Mouse (Mus musculus): ENCODE results near the gene 4930562C15Rik.

4930562C15Rik gene

GRCm38 (mm10) chr16:4890201-4890709 is 55.0 kb downstream of the 4930562C15Rik start:
- DNase-seq (ENCODE audit: low spot score in 2 of 2): no peak

GRCm38 (mm10) chr16:4892171-4892570 is 57.0 kb downstream of the 4930562C15Rik start:
- DNase-seq (ENCODE audit: low spot score in 2 of 2): no peak

- DNase-seq (ENCODE audit: low spot score in 2 of 2): no peak
Measured at GRCm38 (mm10) chr16:4894201-4894908, 59.1 kb downstream of the 4930562C15Rik start.

- no peak for DNase-seq (ENCODE audit: low spot score in 2 of 2)
Measured at GRCm38 (mm10) chr16:4896249-4897027, 61.2 kb downstream of the 4930562C15Rik start.

- DNase-seq (ENCODE audit: low spot score in 2 of 2): no peak
Measured at GRCm38 (mm10) chr16:4897146-4897730, 62.0 kb downstream of the 4930562C15Rik start.

- no peak for DNase-seq (ENCODE audit: low spot score in 2 of 2)
Measured at GRCm38 (mm10) chr16:4898881-4899280, 63.7 kb downstream of the 4930562C15Rik start.

- DNase-seq (ENCODE audit: low spot score in 2 of 2): no peak
Measured at GRCm38 (mm10) chr16:4899711-4900110, 64.5 kb downstream of the 4930562C15Rik start.

GRCm38 (mm10) chr16:4901167-4901566 is 66.0 kb downstream of the 4930562C15Rik start:
- no peak for DNase-seq (ENCODE audit: low spot score in 2 of 2)

- DNase-seq (ENCODE audit: low spot score in 2 of 2): no peak
Measured at GRCm38 (mm10) chr16:4902390-4902789, 67.2 kb downstream of the 4930562C15Rik start.

GRCm38 (mm10) chr16:4903491-4904102 is 68.4 kb downstream of the 4930562C15Rik start:
- DNase-seq (ENCODE audit: low spot score in 2 of 2): no peak

- DNase-seq (ENCODE audit: low spot score in 2 of 2): no peak
Measured at GRCm38 (mm10) chr16:4904878-4905277, 69.7 kb downstream of the 4930562C15Rik start.

GRCm38 (mm10) chr16:4905591-4905990 is 70.4 kb downstream of the 4930562C15Rik start:
- no peak for DNase-seq (ENCODE audit: low spot score in 2 of 2)

- DNase-seq (ENCODE audit: low spot score in 2 of 2): no peak
Measured at GRCm38 (mm10) chr16:4906559-4906958, 71.3 kb downstream of the 4930562C15Rik start.

- DNase-seq (ENCODE audit: low spot score in 2 of 2): no peak
Measured at GRCm38 (mm10) chr16:4907386-4907785, 72.2 kb downstream of the 4930562C15Rik start.

- DNase-seq (ENCODE audit: low spot score in 2 of 2): no peak
Measured at GRCm38 (mm10) chr16:4907972-4908371, 72.8 kb downstream of the 4930562C15Rik start.

GRCm38 (mm10) chr16:4909745-4910144 is 74.5 kb downstream of the 4930562C15Rik start:
- no peak for DNase-seq (ENCODE audit: low spot score in 2 of 2)

GRCm38 (mm10) chr16:4910758-4911157 is 75.5 kb downstream of the 4930562C15Rik start:
- DNase-seq (ENCODE audit: low spot score in 2 of 2): no peak

GRCm38 (mm10) chr16:4912074-4912648 is 76.9 kb downstream of the 4930562C15Rik start:
- DNase-seq (ENCODE audit: low spot score in 2 of 2): no peak

- DNase-seq (ENCODE audit: low spot score in 2 of 2): no peak
Measured at GRCm38 (mm10) chr16:4912907-4913782, 77.9 kb downstream of the 4930562C15Rik start.

Measured in urinary bladder, postnatal 36 days (tissue).